Mouse (Mus musculus) midbrain, embryonic 14.5 days (tissue): ENCODE results near the gene Treml1. TPM values are rescaled to one million over a fixed set of nuclear protein-coding genes. Genes with fewer than 3 reads are reported as not detected.
"Not testable (repeated sequence)": the region's sequence is repeated elsewhere in the genome, so short reads cannot be mapped to it uniquely, and the experiment has no call there.

ENCODE experiments used
- ATAC-seq: fragments of 200-750 bp; cut with Nextera tagmentation; 2 replicates; pipeline ENCODE4 v1.8.0; 2017; ENCODE audit warnings: moderate number of reproducible peaks, moderate library complexity; ENCODE audit not compliant: low FRiP score, low TSS enrichment
- DNase-seq: peaks from one replicate; pipeline ENCODE4 v3.0.0-alpha.2; 2015
- H3K27ac ChIP-seq: fragments of 300-500 bp; sonication (generic); replicated peaks from 2 replicates; pipeline ENCODE4 v1.5.1; 2014; ENCODE audit warnings: mild to moderate bottlenecking, low read depth, low read length, moderate library complexity
- H3K27me3 ChIP-seq: fragments of 300-500 bp; sonication (generic); 2 replicates; pipeline ENCODE4 v1.6.1; 2014; ENCODE audit warnings: low read length, control low read depth, mixed read lengths; ENCODE audit not compliant: control insufficient read depth, insufficient read depth
- H3K36me3 ChIP-seq: fragments of 300-500 bp; sonication (generic); 2 replicates; pipeline ENCODE4 v1.6.1; 2014; ENCODE audit warnings: low read length, control low read depth; ENCODE audit not compliant: control insufficient read depth, insufficient read depth
- H3K4me1 ChIP-seq: fragments of 300-500 bp; sonication (generic); 2 replicates; pipeline ENCODE4 v1.6.1; 2014; ENCODE audit warnings: mild to moderate bottlenecking, antibody characterized with exemption, low read length, control low read depth; ENCODE audit not compliant: control insufficient read depth, insufficient read depth
- H3K4me2 ChIP-seq: fragments of 300-500 bp; sonication (generic); 2 replicates; pipeline ENCODE4 v1.6.1; 2014; ENCODE audit warnings: mild to moderate bottlenecking, low read length, moderate library complexity
- H3K4me3 ChIP-seq: fragments of 300-500 bp; sonication (generic); replicated peaks from 2 replicates; pipeline ENCODE4 v1.5.1; 2014; ENCODE audit warnings: low read depth, low read length
- H3K9ac ChIP-seq: fragments of 300-500 bp; sonication (generic); replicated peaks from 2 replicates; pipeline ENCODE4 v1.6.1; 2014; ENCODE audit warnings: mild to moderate bottlenecking, low read length, moderate library complexity
- H3K9me3 ChIP-seq: fragments of 300-500 bp; sonication (generic); 2 replicates; pipeline ENCODE4 v1.6.1; 2016; ENCODE audit warnings: low read length, control low read depth, mixed read lengths; ENCODE audit not compliant: control insufficient read depth
- WGBS: fragments of 180-500 bp; shearing (Covaris S2); extraction: QIAGEN DNeasy Blood & Tissue Kit; methylation state at CpG from one replicate; pipeline ENCODE4 v1.1.7; 2014; 5-methylcytosine and 5-hydroxymethylcytosine counted together
- polyA plus RNA-seq: library from polyadenylated mRNA; unstranded; fragments of >200 nt; fragmentation: Nextera tagmentation; extraction: Ambion mirVana; gene quantifications from 2 replicates; pipeline ENCODE4 v1.2.1, GENCODE M21; 2014

Treml1 gene
- 0.23 and 0.51 TPM in 2 replicates for polyA plus RNA-seq

DNA sequence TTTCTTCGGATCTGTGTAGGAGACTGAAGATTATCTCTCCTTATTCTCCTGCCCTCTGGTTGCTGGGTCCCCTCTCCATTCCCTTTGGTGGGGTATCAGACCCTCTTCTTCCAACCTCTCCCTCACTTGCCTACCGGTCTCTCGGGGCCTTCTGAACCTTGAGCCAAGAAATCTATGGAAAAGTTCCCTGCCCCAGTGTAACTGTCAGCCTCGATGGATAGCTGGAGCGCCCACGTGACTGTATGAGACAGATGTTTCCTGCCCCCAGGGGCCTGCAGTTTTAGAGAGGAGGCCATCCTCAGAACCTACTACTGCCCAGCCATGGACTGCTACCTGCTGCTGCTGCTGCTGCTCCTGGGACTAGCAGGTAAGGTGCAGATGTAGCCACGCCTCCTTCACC is at the start of gene Treml1:
Treml1 (plus strand) TSS at position 301 of the 400 bp plus-strand sequence.
- no peak within 1 kb of the TSS for H3K4me3 ChIP-seq
- H3K4me2 ChIP-seq, result no peak within 1 kb of the TSS
- no peak for ATAC-seq
- H3K27ac ChIP-seq, result no peak within 1 kb of the TSS
- H3K9me3 ChIP-seq, result no peaks in the 10 kb centered on the region
- no peaks in the 10 kb centered on the region for H3K27me3 ChIP-seq
- H3K36me3 ChIP-seq, result no peaks in the 10 kb centered on the region
- H3K4me1 ChIP-seq, result no peaks in the 10 kb centered on the region
- no peak for DNase-seq
- no peak within 1 kb of the TSS for H3K9ac ChIP-seq
- WGBS, result 82% methylated on average over 7 of the region's 7 CpGs

- no peak overlapping the region for H3K4me2 ChIP-seq
- no peak overlapping the region for H3K27ac ChIP-seq
- 80% methylated on average over 2 of the region's 2 CpGs for WGBS
- H3K9ac ChIP-seq, result no peak overlapping the region
- ATAC-seq (no peak), DNase-seq (no peak)
- H3K36me3 ChIP-seq, result no peaks in the 10 kb centered on the region
- H3K9me3 ChIP-seq, result no peaks in the 10 kb centered on the region
- no peak overlapping the region for H3K4me3 ChIP-seq
- no peaks in the 10 kb centered on the region for H3K27me3 ChIP-seq
- H3K4me1 ChIP-seq, result no peaks in the 10 kb centered on the region
Observed at GRCm38 (mm10) chr17:48312124-48312523, 47.6 kb upstream of the Treml1 start.

GRCm38 (mm10) chr17:48315905-48316579 is 43.7 kb upstream of the Treml1 start, which contains the start of gene B430306N03Rik:
Gene B430306N03Rik, plus strand, starts transcription at chr17:48316141.
- H3K27me3 ChIP-seq, H3K36me3 ChIP-seq, ATAC-seq, H3K9me3 ChIP-seq, DNase-seq, H3K4me3 ChIP-seq, H3K27ac ChIP-seq, H3K4me2 ChIP-seq, H3K4me1 ChIP-seq, H3K9ac ChIP-seq: not testable (repeated sequence)
- WGBS, result 80% methylated on average over 3 of the region's 3 CpGs

- Histone ChIP-seq H3K27ac (no peak overlapping the region), H3K9me3 (no peaks in the 10 kb centered on the region), H3K4me2 (no peak overlapping the region), H3K4me1 (no peaks in the 10 kb centered on the region), H3K9ac (no peak overlapping the region), H3K27me3 (no peaks in the 10 kb centered on the region), H3K36me3 (no peaks in the 10 kb centered on the region), H3K4me3 (no peak overlapping the region)
- DNase-seq (no peak), ATAC-seq (no peak)
- 93% methylated on average over 1 of the region's 1 CpGs for WGBS
Observed at GRCm38 (mm10) chr17:48318686-48319085, 41.0 kb upstream of the Treml1 start.

- no peak overlapping the region for H3K4me2 ChIP-seq
- H3K27me3 ChIP-seq, result no peaks in the 10 kb centered on the region
- ATAC-seq, result no peak
- H3K9me3 ChIP-seq, result no peaks in the 10 kb centered on the region
- no peak overlapping the region for H3K9ac ChIP-seq
- DNase-seq, result no peak
- H3K4me3 ChIP-seq, result no peak overlapping the region
- H3K36me3 ChIP-seq, result no peaks in the 10 kb centered on the region
- H3K4me1 ChIP-seq, result no peaks in the 10 kb centered on the region
- H3K27ac ChIP-seq, result no peak overlapping the region
- 88% methylated on average over 2 of the region's 2 CpGs for WGBS
Observed at GRCm38 (mm10) chr17:48321279-48321678, 38.4 kb upstream of the Treml1 start.

GRCm38 (mm10) chr17:48323236-48323635 is 36.5 kb upstream of the Treml1 start:
- Histone ChIP-seq H3K4me2 (no peak overlapping the region), H3K9ac (no peak overlapping the region), H3K27me3 (no peaks in the 10 kb centered on the region), H3K9me3 (no peaks in the 10 kb centered on the region), H3K4me1 (no peaks in the 10 kb centered on the region), H3K4me3 (no peak overlapping the region), H3K36me3 (no peaks in the 10 kb centered on the region), H3K27ac (no peak overlapping the region)
- WGBS, result 69% methylated on average over 3 of the region's 3 CpGs
- no peak for ATAC-seq
- no peak for DNase-seq

DNA sequence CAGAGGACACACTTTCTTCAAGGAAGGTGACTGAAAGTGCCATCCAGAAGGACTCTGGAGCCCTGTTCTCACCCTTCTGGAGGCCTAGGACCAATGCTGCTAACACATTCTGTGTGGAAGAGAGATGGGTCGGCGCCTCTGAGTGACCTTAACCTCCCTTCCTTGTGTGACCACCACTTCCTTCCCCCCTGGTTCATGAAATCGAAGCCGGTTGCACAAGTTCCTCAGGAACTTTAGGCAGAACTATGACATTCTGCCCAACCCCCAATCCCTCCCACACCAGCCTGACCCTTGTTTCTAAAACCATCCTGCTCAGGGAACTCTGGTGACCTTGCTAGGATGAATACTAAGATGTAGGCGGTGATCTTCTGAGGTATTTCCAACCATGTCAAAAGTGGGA is 35.5 kb upstream of the Treml1 start:
- Histone ChIP-seq H3K4me2 (no peak overlapping the region), H3K27me3 (no peaks in the 10 kb centered on the region), H3K4me1 (no peaks in the 10 kb centered on the region), H3K27ac (no peak overlapping the region), H3K9me3 (no peaks in the 10 kb centered on the region), H3K4me3 (no peak overlapping the region), H3K36me3 (no peaks in the 10 kb centered on the region), H3K9ac (no peak overlapping the region)
- no peak for DNase-seq
- no peak for ATAC-seq
- 94% methylated on average over 5 of the region's 5 CpGs for WGBS

DNA sequence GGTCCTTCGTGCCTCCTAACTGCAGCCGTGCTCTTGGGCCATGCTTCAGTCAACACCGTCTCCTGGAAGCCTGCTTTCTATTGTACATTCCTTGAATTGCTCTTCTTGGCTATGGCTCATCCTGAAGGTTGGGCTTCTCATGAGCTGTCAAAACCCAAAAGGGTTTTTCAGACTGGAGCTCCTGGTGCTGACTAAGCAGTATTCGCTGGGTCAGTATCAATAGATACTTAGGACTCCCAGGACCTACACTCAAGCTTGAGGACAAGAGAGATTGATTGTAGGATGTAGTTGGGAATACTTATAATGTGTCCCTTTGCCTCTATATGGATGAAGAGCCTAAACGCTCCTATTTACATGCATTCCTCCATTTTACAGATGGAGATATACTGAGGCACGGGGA is 34.6 kb upstream of the Treml1 start:
- Histone ChIP-seq H3K9me3 (no peaks in the 10 kb centered on the region), H3K27ac (no peak overlapping the region), H3K36me3 (no peaks in the 10 kb centered on the region), H3K4me1 (no peaks in the 10 kb centered on the region), H3K27me3 (no peaks in the 10 kb centered on the region), H3K9ac (no peak overlapping the region), H3K4me3 (no peak overlapping the region), H3K4me2 (no peak overlapping the region)
- DNase-seq, result no peak
- WGBS, result 91% methylated on average over 6 of the region's 6 CpGs
- ATAC-seq, result no peak

DNA sequence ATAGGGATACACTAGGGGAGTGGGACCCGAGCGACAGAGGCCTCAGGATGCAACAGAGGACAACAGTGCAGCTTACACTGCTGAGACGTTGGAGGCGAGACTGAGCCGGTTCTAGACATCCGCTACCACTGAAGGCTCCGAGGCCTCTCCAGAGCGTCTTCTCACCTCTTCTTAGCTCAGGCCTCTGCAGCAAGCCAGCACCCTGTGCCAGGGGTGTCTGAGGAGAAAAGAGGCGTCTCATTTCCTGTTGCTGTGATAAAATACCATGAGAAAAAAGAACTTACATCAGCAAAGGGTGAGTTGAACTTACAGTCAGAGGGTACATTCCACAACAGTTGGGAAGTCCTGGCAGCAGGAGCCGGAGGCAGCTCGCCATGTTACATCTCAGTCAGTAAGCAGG is 34.1 kb upstream of the Treml1 start:
- 92% methylated on average over 11 of the region's 11 CpGs for WGBS
- no peak overlapping the region for H3K9ac ChIP-seq

More for the DNA sequence above, 34.1 kb upstream of the Treml1 start:
- Histone ChIP-seq H3K4me3 (no peak overlapping the region), H3K36me3 (no peaks in the 10 kb centered on the region), H3K27ac (no peak overlapping the region), H3K4me1 (no peaks in the 10 kb centered on the region), H3K9me3 (no peaks in the 10 kb centered on the region), H3K4me2 (no peak overlapping the region), H3K27me3 (no peaks in the 10 kb centered on the region)
- ATAC-seq (no peak), DNase-seq (no peak)
